Mouse (Mus musculus) thymus, adult 2 months (tissue): Measurements from ENCODE around the gene Ceacam18. TPM values are rescaled to one million over a fixed set of nuclear protein-coding genes. Genes with fewer than 3 reads are reported as not detected.
"Not testable (repeated sequence)": the region's sequence is repeated elsewhere in the genome, so short reads cannot be mapped to it uniquely, and the experiment has no call there.

ENCODE experiments used
- DNase-seq: peaks from one replicate; pipeline ENCODE4 v3.0.0; 2021
- H3K27ac ChIP-seq: fragments of 200-500 bp; 2 replicates; pipeline ENCODE4 v1.5.1; 2012; ENCODE audit warnings: low read length, control low read depth; ENCODE audit not compliant: control insufficient read depth, insufficient read depth
- H3K27me3 ChIP-seq: fragments of 200-500 bp; 2 replicates; pipeline ENCODE4 v1.6.1; 2012; ENCODE audit warnings: mild to moderate bottlenecking, low read length, moderate library complexity, mixed read lengths; ENCODE audit not compliant: control insufficient read depth, insufficient read depth
- H3K36me3 ChIP-seq: fragments of 200-500 bp; 2 replicates; pipeline ENCODE4 v1.6.1; 2012; ENCODE audit warnings: mild to moderate bottlenecking, low read length, moderate library complexity; ENCODE audit not compliant: control insufficient read depth, insufficient read depth
- H3K4me1 ChIP-seq: fragments of 200-500 bp; replicated peaks from 2 replicates; pipeline ENCODE4 v1.6.1; 2012; ENCODE audit warnings: low read length; ENCODE audit not compliant: control insufficient read depth, insufficient read depth
- H3K4me3 ChIP-seq: fragments of 200-500 bp; 2 replicates; pipeline ENCODE4 v1.5.1; 2012; ENCODE audit warnings: mild to moderate bottlenecking, low read length, control low read depth, moderate library complexity; ENCODE audit not compliant: control insufficient read depth, insufficient read depth
- CTCF ChIP-seq: fragments of 200-500 bp; IDR thresholded peaks from 2 replicates; pipeline ENCODE4 v1.5.1; 2012; ENCODE audit warnings: mild to moderate bottlenecking, control low read depth, low read length, moderate library complexity, borderline replicate concordance; ENCODE audit not compliant: control insufficient read depth, poor library complexity, insufficient read depth; ENCODE audit errors: extremely low read depth
- POLR2A ChIP-seq: fragments of 200-500 bp; IDR thresholded peaks from 2 replicates; pipeline ENCODE4 v1.6.1; 2012; ENCODE audit warnings: mild to moderate bottlenecking, low read length, control low read depth, moderate library complexity; ENCODE audit not compliant: control insufficient read depth, poor library complexity, insufficient read depth; ENCODE audit errors: extremely low read depth
- WGBS: fragments of 180-500 bp; shearing (Covaris S2); methylation state at CpG from one replicate; pipeline ENCODE4 v1.1.7; 2018; 5-methylcytosine and 5-hydroxymethylcytosine counted together
- polyA plus RNA-seq: library from polyadenylated mRNA; depleted of rRNA; stranded (reverse); fragments of >200 nt; gene quantifications from 2 replicates; pipeline ENCODE4 v1.2.3, GENCODE M21; 2012; rRNA removed

Ceacam18 gene
- polyA plus RNA-seq, 1 experiment, result 1.0 TPM

DNA sequence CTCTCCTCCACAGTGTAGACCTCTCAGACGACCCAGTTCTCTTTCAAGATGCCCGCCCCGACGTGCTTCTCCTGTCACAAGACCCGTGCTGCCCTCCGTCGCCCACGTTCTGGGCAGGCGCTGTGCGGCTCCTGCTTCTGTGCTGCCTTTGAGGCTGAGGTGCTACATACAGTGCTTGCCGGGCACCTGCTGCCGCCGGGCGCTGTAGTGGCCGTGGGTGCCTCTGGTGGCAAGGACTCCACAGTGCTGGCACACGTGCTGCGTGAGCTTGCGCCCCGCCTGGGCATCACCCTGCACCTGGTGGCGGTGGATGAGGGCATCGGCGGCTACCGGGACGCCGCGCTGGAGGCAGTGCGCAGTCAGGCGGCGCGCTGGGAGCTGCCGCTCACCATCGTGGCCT, 40.6 kb downstream of the Ceacam18 start:
- WGBS, result 98% methylated on average over 32 of the region's 32 CpGs
- Histone ChIP-seq H3K4me1 (peaks cover 7% of the 10 kb centered on the region), H3K27me3 (no peaks in the 10 kb centered on the region), H3K27ac (no peak overlapping the region), H3K36me3 (peaks cover 10% of the 10 kb centered on the region; the same call in 1 of the 2 replicates), H3K4me3 (no peak overlapping the region)
- TF ChIP-seq CTCF, result no peak
- TF ChIP-seq POLR2A, result no peak
- DNase-seq, result no peak

DNA sequence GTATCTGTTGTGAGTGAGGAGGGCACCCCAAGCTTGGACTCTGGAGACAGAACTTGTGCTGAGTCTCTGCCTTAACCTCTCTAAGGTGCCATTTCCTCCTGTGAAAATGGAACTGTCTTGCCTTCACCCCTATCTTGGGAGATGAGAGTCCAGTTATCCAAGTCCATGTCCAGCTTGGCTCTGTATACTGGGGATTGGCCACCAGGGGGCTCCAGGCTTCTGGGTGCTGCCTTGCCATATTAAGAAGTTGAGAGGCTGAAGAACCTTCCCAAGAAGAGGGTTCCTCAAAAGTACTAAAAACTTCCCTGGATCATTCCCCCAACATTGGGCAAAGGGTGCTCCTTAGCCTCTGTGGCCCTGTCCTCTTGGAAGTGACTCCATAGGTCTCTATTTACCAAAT, 44.0 kb downstream of the Ceacam18 start:
- H3K4me1 ChIP-seq, result no peaks in the 10 kb centered on the region
- peak; percentile 40 for DNase-seq
- TF ChIP-seq CTCF (no peak), POLR2A (no peak)
- H3K4me3 ChIP-seq, result no peak overlapping the region
- no peak overlapping the region for H3K27ac ChIP-seq
- no peaks in the 10 kb centered on the region for H3K27me3 ChIP-seq
- H3K36me3 ChIP-seq, result peaks cover 10% of the 10 kb centered on the region; the same call in 1 of the 2 replicates

DNA sequence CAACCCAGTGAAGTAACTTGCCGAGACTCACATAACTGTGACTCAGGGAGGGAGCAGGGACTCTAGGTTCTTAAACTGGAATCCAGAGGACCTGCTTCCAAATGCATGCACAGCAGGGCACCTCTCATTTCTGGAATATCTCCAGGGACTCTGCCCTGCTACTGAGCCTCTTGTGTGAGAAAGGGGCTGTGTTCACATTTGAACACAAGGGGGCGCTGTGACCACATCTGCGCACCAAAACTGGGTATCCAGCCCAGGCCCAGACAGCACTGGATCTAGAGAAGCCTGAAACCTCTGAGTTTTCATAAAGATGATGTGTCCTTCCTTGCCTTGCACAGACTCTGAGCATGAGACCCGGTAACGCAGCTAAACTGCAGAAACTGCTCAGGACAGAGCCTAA, 46.5 kb downstream of the Ceacam18 start:
- Histone ChIP-seq H3K4me3 (no peak overlapping the region), H3K36me3 (peaks cover 10% of the 10 kb centered on the region; the same call in 1 of the 2 replicates), H3K27me3 (no peaks in the 10 kb centered on the region), H3K4me1 (no peaks in the 10 kb centered on the region), H3K27ac (no peak overlapping the region)
- TF ChIP-seq POLR2A (no peak), CTCF (peak; percentile 65; the same call in 1 of the 2 replicates)
- DNase-seq, result peak; percentile 51
- 43% methylated on average over 5 of the region's 5 CpGs for WGBS

DNA sequence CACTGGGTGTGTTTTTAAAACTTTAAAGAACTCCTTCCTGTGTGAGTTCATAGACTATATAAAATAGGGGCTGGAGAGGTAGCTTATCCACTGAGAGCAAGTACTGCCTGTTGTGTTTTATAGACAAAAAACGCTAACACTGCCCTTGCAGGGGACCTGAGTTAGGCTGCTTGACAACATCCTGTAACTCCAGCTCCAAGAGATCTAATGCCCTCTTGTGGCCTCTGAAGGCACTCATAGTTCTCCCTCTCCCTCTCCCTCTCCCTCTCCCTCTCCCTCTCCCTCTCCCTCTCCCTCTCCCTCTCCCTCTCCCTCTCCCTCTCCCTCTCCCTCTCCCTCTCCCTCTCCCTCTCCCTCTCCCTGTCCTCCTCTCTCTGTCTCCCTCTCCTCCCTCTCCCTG, 48.0 kb downstream of the Ceacam18 start:
- H3K27me3 ChIP-seq, DNase-seq, H3K4me3 ChIP-seq, H3K36me3 ChIP-seq, H3K27ac ChIP-seq, H3K4me1 ChIP-seq: not testable (repeated sequence)
- 14% methylated on average over 1 of the region's 1 CpGs for WGBS

DNA sequence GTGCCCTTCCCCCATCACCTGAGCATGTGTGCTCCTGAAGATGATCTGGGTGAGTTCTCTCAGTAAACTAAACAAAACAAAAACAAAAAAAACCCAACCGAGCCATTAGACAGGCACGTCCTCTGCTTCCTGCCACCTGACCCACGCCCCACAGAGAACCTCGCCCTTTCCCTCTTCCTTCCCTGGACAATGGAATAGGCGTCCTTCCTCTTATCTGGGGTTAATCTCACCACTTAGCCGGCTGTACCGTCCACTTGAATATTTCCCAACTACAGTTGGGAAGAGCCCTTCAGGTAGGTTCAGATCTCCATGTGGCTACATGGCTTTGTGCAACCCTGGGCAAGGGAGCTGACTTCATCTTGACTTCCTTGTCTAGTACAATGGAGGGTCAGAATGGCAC, 50.6 kb downstream of the Ceacam18 start:
- DNase-seq, result no peak
- TF ChIP-seq POLR2A (no peak), CTCF (no peak)
- Histone ChIP-seq H3K4me3 (no peak overlapping the region), H3K27me3 (no peaks in the 10 kb centered on the region), H3K4me1 (no peaks in the 10 kb centered on the region), H3K27ac (no peak overlapping the region), H3K36me3 (no peaks in the 10 kb centered on the region)
- WGBS, result 29% methylated on average over 7 of the region's 7 CpGs

DNA sequence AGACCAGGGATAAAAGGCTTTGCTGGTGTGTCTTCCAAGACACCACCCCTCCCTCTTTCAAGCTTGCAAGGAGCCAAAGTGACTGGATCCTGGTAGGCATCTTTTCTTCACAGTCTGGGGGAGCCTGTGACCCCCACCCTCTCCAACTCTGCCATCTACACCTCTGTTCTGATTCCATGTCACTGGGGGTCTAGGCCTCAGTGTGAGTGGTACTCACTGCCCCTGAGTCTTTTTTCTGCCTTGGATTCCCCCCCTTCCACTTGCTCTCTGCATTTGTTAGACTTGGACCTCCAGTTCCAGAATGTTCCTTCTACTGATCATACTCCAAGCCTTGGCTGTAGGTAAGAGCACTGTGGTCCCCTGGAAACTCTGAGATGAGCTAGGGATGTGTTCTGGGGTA, 55.6 kb downstream of the Ceacam18 start, which contains the start of gene Klk14:
Gene Klk14 (plus strand): TSS at position 301 of the 400 bp plus-strand sequence.
- Histone ChIP-seq H3K4me3 (no peak within 1 kb of the TSS), H3K27me3 (no peaks in the 10 kb centered on the region), H3K27ac (no peak within 1 kb of the TSS), H3K4me1 (no peaks in the 10 kb centered on the region), H3K36me3 (no peaks in the 10 kb centered on the region)
- DNase-seq, result no peak
- TF ChIP-seq CTCF, result no peak
- no peak for TF ChIP-seq POLR2A

Other genes starting within 250 kb of the Ceacam18 start
- 13.8 and 17.8 TPM in 2 replicates for gene Siglecg, start 226.5 kb upstream of the Ceacam18 start, polyA plus RNA-seq
- 0.04 TPM in 1 of 2 replicates, not detected in the other for gene Lim2, start 207.0 kb upstream of the Ceacam18 start, polyA plus RNA-seq
- gene Nkg7, start 197.6 kb upstream of the Ceacam18 start, polyA plus RNA-seq, result 57.9 and 69.4 TPM in 2 replicates
- gene Cldnd2, start 193.9 kb upstream of the Ceacam18 start, polyA plus RNA-seq, result not detected in 2 replicates
- 61.4 and 79.7 TPM in 2 replicates for gene Etfb, start 190.6 kb upstream of the Ceacam18 start, polyA plus RNA-seq
- gene Gm45233, start 190.6 kb upstream of the Ceacam18 start, polyA plus RNA-seq, result 0.59 and 1.8 TPM in 2 replicates
- 2.7 and 3.8 TPM in 2 replicates for gene Vsig10l, start 171.6 kb upstream of the Ceacam18 start, polyA plus RNA-seq
- gene Iglon5, start 144.6 kb upstream of the Ceacam18 start, polyA plus RNA-seq, result 1.1 and 1.2 TPM in 2 replicates
- gene 4931406B18Rik, start 128.8 kb upstream of the Ceacam18 start, polyA plus RNA-seq, result 0.03 TPM in 1 of 2 replicates, not detected in the other
- gene Cd33, start 90.3 kb upstream of the Ceacam18 start, polyA plus RNA-seq, result 12.3 and 15.8 TPM in 2 replicates
- 1.2 and 1.5 TPM in 2 replicates for gene Zfp658, start 72.5 kb upstream of the Ceacam18 start, polyA plus RNA-seq
- gene Zfp719, start 55.1 kb upstream of the Ceacam18 start, polyA plus RNA-seq, result 2.4 and 2.7 TPM in 2 replicates
- 0.07 and 0.08 TPM in 2 replicates for gene Zfp819, start 27.5 kb upstream of the Ceacam18 start, polyA plus RNA-seq
- gene Siglece, start 25.5 kb downstream of the Ceacam18 start, polyA plus RNA-seq, result 2.5 and 2.8 TPM in 2 replicates
- gene Ctu1, start 37.3 kb downstream of the Ceacam18 start, polyA plus RNA-seq, result 15.0 and 17.0 TPM in 2 replicates
- gene Klk14, start 55.7 kb downstream of the Ceacam18 start, polyA plus RNA-seq, result 1.9 and 2.0 TPM in 2 replicates
- gene Klk13, start 77.9 kb downstream of the Ceacam18 start, polyA plus RNA-seq, result 3.6 and 4.4 TPM in 2 replicates
- 0.33 and 0.85 TPM in 2 replicates for gene Klk12, start 134.2 kb downstream of the Ceacam18 start, polyA plus RNA-seq
- gene Klk11, start 139.9 kb downstream of the Ceacam18 start, polyA plus RNA-seq, result 0.32 and 0.81 TPM in 2 replicates
- gene Klk10, start 146.3 kb downstream of the Ceacam18 start, polyA plus RNA-seq, result 1.7 and 3.3 TPM in 2 replicates
- 0.17 and 0.51 TPM in 2 replicates for gene Klk9, start 157.2 kb downstream of the Ceacam18 start, polyA plus RNA-seq
- 24.8 and 28.9 TPM in 2 replicates for gene Klk8, start 162.9 kb downstream of the Ceacam18 start, polyA plus RNA-seq
- 0.96 and 2.1 TPM in 2 replicates for gene Klk7, start 176.6 kb downstream of the Ceacam18 start, polyA plus RNA-seq
- 1.2 and 3.5 TPM in 2 replicates for gene Klk6, start 189.8 kb downstream of the Ceacam18 start, polyA plus RNA-seq
- 0.87 and 1.8 TPM in 2 replicates for gene Klk5, start 207.3 kb downstream of the Ceacam18 start, polyA plus RNA-seq
- gene Klk4, start 246.5 kb downstream of the Ceacam18 start, polyA plus RNA-seq, result 1.9 and 2.0 TPM in 2 replicates